Mouse (Mus musculus): Measurements from ENCODE around the gene Nccrp1.

DNA sequence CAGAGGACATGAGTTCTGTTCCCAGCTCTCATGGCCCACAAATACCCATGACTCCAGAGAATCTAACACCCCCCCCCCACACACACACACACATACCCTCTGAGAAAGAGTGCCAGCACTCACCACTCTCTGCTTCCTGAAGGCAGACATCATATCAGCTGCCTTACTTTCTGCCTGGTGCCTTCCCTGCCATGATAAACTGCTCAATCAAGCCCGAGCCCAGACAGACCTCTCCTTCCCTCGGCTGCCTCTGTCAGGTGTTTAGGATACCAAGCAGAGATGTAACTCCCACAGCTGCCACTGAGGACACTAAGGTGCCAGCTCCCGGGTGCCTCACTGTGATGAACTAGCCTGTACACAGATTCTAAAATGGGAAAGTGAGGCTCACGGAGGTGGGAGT is 37.4 kb upstream of the Nccrp1 start:
- TF ChIP-seq CTCF (IDR thresholded peaks at IDR 0.05; ENCODE audit: insufficient read depth, low read depth, low read length) (no peak), POLR2A (IDR thresholded peaks at IDR 0.05; ENCODE audit: insufficient read depth, low read depth, low read length) (no peak)
